Mouse (Mus musculus) kidney, adult 11 months (tissue): ENCODE data around the gene Kif6.

Experiments
- DNase-seq: peaks from one replicate; pipeline ENCODE4 v3.0.0; 2022

Gene Kif6

GRCm38 (mm10) chr17:49614577-49615235 is at the start of gene Kif6:
Kif6 (plus strand) TSS chr17:49615136.
- DNase-seq = peak; percentile 66

GRCm38 (mm10) chr17:49568717-49569116 is 46.2 kb upstream of the Kif6 start:
- DNase-seq = no peak

DNA sequence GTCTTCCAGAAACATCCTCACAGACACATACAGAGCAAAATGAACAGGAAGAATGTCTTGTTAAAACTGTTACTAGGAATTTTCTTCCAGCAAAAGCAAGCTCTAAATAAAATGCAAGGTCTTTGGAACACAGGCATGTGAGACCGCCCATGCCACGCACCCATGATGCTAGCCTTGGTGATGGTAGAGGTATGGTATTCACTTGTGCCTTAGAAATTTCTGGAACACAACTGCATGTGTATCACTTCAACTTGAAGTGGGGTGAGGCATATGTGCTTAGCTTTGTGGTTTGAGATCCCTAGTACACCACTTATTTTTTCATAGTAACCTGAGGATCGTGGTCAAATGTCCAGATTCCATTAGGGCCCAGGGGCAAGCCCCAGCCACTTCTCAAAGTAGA is 37.6 kb upstream of the Kif6 start:
- no peak for DNase-seq

- DNase-seq = no peak
Observed at GRCm38 (mm10) chr17:49582471-49582870, 32.5 kb upstream of the Kif6 start.

- DNase-seq = no peak
Observed at GRCm38 (mm10) chr17:49590051-49590450, 24.9 kb upstream of the Kif6 start.

DNA sequence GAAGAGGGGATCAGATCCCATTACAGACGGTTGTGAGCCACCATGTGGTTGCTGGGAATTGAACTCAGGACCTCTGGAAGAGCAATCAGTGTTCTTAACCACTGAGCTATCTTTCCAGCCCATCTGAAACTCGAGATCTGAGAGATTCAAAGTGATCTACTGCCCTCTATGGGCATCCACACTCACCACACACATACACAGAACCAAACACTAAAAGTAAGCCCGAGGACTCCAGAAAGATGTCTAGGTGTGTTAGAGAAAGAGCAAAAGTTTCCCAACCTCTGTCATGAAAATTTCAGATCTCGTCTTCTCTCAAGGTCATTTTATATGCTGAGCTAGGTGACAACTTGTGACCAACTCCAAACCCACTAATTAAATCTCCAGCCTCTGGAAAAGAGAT is 9.5 kb upstream of the Kif6 start:
- DNase-seq = no peak

- no peak for DNase-seq
Observed at GRCm38 (mm10) chr17:49607351-49608027, 7.4 kb upstream of the Kif6 start.

DNA sequence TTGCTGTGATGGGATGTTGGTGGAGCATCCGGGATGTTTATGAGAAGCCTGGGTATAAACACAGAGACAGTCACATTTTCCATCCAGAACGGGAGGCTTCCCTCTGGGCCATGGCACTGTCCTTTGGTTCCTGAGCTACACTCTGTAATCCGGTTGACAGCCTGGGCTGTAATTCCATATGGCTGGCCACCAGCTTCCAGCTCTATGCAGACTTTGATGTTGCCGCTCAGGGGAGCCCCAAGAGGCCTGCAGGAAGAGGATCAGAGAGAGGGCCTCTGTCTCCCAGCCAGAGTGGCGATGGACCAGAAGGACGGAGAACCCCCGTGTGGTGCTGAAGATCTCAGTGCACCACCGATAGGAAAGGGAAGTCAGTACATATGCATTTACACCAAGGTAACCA is 4.6 kb upstream of the Kif6 start:
- DNase-seq = no peak

- DNase-seq = peak; percentile 4
Observed at GRCm38 (mm10) chr17:49615241-49615651, 310 bp downstream of the Kif6 start.

- peak; percentile 19 for DNase-seq
Observed at GRCm38 (mm10) chr17:49624572-49624971, 9.6 kb downstream of the Kif6 start.

- peak; percentile 61 for DNase-seq
Observed at GRCm38 (mm10) chr17:49627011-49627794, 12.3 kb downstream of the Kif6 start.

DNA sequence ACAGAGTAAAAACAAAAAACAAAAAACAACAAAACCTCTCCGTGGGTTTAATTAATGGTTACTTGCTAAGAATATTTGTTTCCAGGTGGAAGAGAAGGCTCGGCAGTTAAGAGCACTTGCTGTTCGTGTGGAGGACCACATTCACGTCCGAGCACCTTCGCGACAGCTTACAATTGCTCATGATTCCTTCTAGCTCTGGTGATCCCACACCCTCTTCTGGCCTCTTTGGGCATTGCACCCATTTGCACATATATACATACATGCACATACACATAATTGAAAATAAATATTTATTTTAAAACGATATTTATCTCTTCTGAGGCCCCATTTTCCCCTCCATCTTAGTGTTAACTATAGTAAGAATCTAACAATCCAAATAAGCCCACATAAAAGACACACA is 13.9 kb downstream of the Kif6 start:
- no peak for DNase-seq

DNA sequence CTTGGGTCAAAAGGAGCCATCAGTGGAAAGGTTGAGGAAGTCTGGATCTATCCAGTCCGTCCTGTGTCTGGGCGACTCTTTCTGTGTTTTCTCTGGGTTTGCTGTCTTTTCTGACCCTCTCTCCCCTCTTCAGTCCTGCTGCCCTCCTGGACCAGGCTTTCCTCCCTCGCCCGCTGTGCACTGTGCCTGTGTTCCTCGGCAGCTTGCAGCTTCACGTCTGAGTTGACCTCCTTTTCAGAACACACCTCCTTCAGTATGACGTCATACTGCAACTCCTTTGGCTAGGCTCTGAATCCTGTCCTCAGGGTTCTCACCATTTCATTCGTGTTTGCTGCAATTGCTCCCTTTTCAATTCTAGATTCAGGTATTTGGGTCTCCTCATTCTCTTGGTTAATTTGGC is 18.1 kb downstream of the Kif6 start:
- DNase-seq = no peak

DNA sequence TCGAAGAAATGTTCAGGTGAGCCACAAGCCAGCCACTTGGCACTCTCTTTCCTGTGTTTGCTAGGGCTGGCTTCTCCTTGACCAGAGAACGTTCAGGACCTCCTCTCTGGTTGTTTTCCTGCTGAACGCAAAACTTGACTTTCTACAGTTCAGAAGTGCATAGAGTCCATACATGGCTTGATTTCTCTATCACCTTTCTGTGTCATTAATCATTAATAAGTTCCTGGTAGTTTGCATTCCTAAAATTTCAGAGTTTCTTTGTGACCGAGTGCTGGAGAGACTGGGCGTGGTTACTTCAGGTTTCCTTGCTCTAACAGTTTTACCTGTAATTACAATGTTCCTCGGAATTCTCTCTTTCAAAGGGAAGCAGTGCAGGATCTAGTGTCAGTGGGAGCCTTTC is 27.0 kb downstream of the Kif6 start:
- no peak for DNase-seq

DNA sequence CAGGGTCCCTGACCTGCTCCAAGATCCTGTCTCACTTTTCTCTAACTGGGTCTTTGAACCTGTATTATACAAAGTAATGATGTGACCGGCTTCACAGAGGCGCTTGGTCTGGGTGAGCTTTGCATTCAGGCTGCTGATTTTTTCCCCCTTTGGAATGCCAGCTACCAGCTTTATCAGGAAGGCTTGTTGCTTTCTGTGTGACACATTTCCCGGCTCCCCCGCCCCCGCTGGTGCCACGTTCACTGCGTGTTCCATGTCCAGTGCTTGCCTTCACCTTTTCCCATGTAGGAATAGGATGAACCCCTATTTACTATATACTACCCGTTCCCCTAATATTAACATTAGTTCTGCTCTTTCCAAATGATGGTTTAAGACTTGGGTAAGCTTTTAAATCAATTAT is 27.4 kb downstream of the Kif6 start:
- no peak for DNase-seq

GRCm38 (mm10) chr17:49642889-49643490 is 28.1 kb downstream of the Kif6 start:
- DNase-seq = no peak

DNA sequence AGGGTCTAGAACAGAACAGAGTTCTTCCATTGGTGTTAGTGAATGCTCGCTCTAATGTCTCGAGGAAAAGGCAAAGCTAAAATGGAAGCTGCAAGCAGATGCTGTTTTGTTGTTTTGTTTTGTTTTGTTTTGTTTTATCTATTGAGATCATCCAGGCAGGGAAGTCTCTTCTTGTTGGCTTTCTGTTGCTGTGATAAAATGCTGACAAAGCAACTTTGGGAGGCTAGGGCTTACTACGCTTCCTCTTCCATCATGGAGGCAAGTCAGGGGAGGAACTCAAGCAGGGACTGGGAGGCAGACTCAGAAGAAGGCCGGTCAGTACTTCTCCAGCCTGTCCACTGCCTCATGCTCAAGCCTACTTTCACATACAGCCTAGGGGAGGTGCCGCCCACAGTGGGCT is 31.3 kb downstream of the Kif6 start:
- no peak for DNase-seq

- no peak for DNase-seq
Observed at GRCm38 (mm10) chr17:49648970-49649369, 34.0 kb downstream of the Kif6 start.

- DNase-seq = no peak
Observed at GRCm38 (mm10) chr17:49649394-49649793, 34.5 kb downstream of the Kif6 start.

DNA sequence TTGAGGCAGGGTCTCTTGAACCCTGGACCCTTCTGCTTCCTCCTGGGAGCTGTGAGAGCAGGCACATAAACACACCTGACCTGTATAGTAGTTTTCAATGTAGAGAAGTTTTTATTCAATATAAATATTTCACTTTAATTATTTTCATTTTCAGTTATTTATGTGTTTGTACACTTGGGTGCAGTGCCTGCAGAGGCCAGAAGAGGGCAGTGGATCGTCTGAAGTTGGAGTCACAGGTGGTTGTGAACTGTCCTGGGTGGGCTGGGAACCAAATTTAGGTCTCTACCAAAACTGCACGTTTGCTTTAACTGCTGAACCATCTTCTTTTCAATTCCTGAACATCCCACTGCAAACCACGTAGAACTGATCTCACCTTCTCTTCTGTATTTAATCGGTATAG is 35.4 kb downstream of the Kif6 start:
- no peak for DNase-seq

- no peak for DNase-seq
Observed at GRCm38 (mm10) chr17:49652357-49652756, 37.4 kb downstream of the Kif6 start.

GRCm38 (mm10) chr17:49652800-49653199 is 37.9 kb downstream of the Kif6 start:
- no peak for DNase-seq

GRCm38 (mm10) chr17:49661626-49662025 is 46.7 kb downstream of the Kif6 start:
- DNase-seq = no peak

- DNase-seq = no peak
Observed at GRCm38 (mm10) chr17:49666728-49667127, 51.8 kb downstream of the Kif6 start.
